Mouse (Mus musculus) common myeloid progenitor, adult 5-6 weeks (primary cell): ENCODE results near the gene Ckap2l. TPM values are rescaled to one million over a fixed set of nuclear protein-coding genes. Genes with fewer than 3 reads are reported as not detected.

Experiments
- ATAC-seq: replicated peaks from 2 replicates; pipeline ENCODE4 v1.8.0; 2016; ENCODE audit warnings: low read depth, mild to moderate bottlenecking, moderate TSS enrichment, inconsistent platforms; ENCODE audit not compliant: poor library complexity, severe bottlenecking
- total RNA-seq: library from RNA; stranded (forward); fragments of 200-1000, 187-1606 nt; gene quantifications from 2 replicates; pipeline ENCODE4 v1.2.3, GENCODE M21; 2017

Ckap2l gene
- total RNA-seq, 1 experiment from 2014 or later, result 78.5 TPM

DNA sequence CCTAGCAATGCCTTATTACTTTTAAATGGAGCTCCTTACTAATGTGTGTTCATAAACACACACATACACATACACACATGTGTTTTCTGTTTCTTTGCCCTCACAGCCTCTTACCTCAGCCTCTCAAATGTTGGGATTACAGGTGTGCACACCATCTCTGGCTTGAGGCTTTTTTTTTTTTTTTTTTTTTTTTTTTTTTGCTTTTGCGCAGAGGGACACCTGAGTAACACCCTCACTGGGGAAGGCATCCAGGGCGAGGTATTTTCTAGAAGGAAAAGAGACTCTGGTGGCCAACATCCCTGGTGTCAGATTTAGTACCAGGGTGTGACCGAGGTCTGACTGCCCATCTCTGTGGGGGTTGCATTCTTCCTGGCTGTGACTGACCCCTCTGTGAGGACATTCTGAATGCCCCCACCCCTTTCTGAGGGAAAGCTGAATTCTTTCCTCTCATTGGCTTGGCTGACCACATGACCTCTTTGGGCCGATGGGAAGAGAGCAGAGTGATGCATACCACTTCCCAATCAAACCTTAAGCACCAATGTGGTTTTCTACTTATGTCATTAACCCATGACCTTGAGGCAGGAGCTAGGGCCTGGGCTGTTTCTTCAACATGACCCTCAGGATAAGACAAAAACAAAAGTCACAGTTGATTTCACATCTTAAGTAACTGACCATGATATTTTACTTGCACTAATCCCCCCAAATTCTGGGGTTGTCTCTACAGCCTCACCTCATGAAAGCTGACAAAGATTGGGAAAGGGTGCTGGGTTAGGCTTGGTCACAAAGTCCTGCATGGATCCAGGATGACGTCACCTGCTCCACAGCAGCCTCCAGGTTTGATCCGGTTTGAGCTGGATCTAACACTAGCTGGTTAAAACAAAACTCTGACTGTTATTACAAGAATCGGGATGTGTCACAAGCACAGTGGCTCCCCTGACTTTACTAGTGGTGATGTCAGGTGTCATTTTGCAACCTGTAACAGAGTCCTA lies 54.9 kb downstream of the Ckap2l start:
- ATAC-seq, result no peak

DNA sequence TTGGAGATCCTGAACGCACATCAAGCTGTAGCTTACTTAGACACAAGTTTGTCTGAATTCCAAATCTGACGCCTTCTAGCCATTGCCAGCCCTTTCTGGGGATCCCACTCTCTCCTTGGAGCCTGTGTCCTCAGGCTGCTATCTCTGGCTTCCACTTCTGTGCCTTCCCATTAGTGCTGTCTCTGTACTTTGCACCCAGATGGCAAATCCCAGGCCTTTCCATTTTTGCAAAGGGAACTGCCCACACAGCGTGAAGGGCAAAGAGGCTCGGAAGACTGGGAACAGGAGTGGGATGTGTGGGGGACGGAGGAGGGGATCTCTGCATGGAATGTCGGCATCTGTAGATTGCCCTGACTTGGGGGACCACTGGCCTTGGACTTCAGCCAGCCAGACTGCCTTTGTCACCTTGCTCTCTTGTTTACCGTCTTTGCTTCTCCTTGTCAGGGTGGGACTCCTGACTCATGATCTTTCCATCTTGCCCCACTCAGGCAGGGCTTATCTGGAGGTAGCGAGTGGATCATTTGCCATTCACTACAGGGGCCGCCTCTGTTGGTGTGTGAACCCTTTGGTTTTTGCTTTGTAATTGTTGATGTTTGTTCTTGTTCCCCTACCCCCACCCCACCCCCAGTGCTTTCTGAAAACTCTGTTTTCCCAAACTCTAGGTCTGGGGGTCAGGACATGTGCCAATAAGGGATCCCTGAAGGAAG lies 56.1 kb downstream of the Ckap2l start:
- no peak for ATAC-seq

DNA sequence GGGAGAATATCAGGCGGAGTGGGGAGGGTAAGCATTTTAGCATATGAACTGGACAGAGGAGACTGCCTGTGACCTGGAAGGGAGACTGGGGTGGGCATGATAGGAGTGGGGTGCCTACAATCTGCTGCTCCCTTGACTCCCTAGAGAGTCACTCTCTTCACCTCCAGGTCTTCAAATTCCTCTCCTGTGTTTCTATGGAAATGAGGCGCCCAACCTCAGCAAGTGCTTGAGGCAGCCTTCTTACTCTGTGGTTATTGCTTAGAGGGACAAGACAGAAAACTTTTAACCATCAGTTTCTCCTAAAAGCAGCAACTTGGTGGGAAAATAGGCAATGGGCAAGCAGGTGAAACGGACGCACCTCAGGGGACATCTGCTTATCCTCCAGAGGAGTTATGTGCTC lies 60.5 kb downstream of the Ckap2l start:
- no peak for ATAC-seq

DNA sequence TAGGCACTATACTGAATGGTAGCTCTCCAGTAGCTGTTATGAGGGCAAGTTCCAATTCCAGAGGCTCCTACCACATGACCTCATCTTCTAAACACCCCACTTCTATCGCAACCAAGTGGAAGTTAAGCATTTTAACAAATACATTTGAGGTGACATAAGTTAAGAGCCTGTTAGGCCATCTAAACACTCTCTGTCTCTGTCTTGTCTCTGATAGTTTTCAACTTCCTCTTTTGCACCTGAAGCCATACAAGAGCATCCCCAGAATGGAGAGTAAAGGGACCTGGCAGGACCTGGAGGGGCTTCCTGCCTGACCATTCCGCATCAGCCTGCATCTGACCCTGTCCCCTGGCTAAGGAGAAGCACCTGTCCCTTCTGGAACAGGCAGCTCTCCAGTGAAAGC lies 62.3 kb downstream of the Ckap2l start:
- ATAC-seq, result 0 out of 2 replicates have a peak, but pooled peaks have one; percentile 29

DNA sequence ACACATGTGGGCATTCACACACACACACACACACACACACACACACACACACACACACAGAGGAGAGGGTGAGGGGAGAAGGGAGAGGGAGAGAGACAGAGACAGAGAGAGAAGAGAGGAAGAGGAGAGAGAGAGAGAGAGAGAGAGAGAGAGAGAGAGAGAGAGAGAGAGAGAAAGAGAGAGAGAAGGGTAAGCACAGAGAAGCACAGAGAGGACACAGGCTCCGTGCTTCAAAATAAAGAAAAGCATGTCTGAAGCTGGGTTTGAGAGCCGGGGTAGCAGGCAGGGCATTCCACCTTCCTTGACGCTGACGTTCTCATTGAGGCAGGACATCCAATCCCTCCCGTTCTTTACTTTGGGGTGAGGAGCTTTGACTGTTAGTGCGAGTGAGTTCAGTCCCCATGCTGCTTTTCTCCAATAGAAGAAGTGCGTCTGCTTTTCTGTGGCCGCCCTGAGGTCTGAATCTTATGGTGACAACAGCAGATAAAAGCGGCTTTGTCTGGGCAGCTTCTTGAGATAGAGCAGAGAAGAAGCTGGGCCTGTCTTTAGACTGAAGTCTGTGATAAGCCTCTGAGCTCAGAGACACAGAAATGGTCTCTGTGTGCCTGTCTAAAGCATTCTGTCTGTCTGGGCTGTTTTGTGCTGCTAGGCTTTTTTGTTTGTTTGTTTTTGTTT lies 63.1 kb downstream of the Ckap2l start:
- ATAC-seq, result peak; percentile 73

DNA sequence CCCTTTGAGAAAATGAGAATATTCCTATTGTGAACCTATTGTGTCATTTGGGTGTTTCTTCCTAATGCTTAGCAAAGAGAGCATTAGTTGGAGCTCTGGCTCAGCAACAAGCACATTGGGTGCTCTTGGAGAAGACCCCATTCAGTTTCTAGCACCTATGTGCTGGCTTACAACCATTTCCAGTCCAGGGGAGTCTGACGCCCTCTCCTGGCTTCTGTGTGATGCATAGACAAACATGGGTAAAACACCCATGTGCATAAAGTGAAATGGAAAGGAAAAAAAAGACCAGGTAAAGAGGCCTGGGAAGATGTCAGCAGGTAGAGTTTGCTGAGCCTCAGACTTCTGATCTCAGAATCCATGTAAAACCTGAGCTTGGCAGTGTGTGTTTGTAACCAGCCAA lies 63.8 kb downstream of the Ckap2l start:
- ATAC-seq, result no peak

DNA sequence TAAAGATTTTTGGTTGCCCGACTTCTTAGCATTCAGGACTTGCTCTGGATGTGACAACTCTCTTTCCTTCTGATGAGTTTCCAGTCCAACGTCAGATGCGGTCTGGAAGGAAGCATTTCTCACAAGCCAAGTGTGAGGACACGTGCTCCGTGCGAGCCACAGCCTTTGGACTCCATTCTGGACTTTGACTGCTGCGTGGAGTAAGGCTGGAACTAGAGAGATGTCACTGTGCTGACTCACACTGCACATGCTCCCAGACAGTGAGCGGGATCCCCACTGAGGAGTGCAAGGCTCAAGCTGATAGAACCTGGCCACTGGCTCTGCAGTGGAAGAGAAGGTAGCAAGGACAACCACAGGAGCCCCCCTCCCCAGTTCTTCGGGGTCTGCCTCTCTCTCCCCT lies 64.5 kb downstream of the Ckap2l start:
- ATAC-seq, result no peak

DNA sequence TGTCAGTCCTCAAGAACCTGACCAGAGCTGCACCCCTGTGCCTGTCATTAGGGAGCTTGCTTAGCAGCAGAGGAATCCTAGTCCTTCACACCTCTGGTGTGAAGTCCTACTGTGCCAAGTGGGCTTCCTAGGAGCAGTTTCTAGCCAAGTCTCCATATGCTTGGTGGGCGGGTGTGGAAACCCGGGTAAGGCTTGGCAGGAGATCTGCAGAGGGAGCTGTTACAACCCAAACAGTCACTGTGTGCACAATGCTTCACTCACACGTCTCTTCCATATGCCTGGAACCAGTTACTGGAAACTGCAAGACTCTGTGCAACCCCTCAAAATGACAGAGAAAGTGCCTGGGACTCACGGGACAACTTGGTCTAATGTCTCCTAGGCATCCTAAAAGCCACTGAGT lies 65.0 kb downstream of the Ckap2l start:
- no peak for ATAC-seq

DNA sequence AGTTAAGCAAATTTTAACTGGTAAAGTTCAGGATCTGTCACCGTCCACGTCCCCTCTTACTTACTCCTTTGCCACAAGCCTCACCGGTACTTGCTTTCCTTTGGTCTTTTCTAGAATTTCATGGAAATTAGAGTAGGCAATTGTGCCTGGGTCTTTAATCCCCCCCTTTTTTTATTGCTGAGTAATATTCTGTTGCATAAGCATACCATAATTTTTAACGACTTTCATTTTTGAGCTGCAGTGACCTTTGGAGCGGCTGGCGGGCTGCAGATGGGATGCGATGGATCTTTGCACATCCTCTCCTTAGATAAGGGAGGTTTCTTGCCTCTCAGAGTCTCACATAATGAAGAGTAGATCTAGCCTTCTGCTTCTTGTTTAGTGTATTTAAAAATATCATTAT lies 67.7 kb downstream of the Ckap2l start:
- no peak for ATAC-seq

DNA sequence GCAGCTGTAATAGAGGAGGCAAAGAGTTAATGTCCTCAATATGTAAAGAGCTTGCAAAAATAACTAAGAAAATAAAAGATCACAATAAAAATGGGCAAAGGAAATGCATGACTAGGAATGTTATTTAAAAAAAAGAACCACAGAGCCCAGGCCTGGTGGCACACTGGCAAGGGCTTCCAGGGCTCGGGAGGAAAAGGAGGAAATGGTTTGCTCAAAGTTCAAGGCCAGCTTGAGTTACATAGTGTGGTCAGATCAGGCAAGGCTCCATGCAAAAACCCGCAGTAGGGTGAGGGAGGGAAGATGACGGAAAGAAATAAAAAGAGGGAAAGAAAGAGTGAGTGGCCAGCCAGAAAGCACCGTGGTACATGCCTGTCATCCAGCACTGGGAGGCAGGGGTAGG lies 68.4 kb downstream of the Ckap2l start:
- no peak for ATAC-seq

DNA sequence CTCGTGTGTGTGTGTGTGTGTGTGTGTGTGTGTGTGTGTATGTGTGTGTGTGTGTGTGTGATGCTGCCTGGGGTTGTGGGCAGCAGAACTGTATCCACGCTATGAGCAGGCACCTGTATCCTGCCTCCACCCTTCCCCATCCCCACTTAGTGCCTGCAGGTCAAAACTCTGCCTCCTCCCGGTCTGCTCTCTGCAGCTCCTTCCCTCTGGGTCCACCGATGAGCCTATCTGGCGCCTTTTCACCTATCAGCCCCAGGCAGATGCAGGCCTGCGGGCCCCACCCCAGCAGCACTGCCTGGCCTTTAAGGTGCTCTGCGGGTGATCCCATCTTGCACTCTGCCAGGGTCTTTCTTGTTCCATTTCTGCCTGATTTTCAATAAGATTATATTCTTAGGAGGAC lies 69.3 kb downstream of the Ckap2l start:
- peak; percentile 62; the same call in 1 of the 2 replicates for ATAC-seq

DNA sequence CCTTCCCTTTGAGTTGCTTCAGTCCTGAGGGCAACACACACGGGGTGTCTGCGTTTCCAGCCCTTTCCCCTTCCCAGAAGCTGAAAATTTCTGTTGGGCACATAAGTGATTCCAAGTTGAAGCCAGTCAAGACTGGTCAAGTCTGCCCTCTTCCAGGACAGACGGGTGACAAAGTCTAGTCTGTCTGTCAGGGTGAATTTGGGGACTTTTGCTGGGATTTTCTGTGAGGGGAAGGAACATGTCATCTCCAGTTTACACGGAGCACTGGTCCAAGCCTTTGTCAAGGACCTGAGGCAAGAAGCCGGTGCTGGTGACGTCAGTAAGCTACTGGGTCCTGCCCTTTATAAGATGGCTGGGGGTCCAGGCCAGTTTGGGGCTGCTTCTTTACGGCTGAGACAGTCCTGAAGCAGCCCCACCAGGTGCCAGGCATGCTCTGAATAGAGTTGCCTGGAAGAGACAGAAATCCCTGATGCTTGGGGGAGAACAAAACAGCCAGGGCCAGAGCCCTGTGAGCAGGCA lies 69.9 kb downstream of the Ckap2l start:
- ATAC-seq, result no peak

DNA sequence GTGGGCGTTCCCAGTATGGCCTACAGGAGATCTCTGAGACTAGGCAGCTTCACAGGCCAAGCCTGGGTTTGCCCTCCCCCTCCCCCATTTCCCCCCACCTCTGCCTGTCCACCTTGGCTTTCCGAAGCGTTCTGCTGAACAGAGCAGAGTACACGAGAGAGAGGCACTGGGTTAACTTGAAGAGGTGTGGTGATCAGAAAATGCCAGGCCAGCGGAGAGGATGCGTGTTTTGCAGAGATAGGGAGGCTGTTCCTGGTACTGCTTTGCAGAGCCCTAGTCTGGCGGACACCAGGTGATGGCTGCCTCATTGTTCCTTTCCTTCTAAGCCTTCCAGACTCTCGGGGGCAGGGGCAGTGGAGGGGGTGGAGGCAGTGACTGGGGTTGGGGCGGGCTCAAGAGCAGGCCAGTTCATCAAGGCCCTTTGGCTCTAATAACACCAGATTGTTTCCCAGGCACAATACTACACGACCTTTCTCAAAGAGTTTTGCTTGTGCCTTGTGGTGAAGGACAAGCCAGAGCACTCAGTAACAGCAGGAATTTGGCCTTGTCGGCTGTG lies 70.6 kb downstream of the Ckap2l start:
- peak; percentile 88 for ATAC-seq

DNA sequence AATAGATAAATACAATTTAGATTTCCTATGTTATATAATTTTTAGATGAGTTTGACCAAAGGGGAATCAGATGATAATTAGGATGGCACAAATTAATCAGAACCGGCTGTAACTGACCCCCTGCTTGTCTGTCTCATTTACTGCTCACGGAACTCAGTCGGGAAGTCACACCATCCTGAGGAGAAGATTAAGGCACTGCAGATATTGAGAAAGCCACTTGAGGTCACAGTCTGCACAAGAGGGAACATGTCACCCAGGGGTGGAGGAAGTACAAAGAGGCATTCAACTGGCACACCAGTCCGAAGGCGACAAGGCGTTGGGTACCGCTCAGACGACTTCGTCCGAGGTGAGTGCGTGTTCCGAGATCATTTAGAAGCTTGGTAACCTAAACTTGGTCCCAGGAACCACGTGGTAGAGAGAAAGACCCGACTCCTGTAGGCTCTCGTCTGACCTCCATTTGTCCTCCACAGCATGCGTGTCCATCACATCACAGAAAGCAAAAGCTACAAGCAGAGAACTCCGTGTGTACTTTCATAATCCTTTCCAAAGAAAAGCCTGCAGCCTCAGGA lies 71.7 kb downstream of the Ckap2l start:
- ATAC-seq, result no peak

DNA sequence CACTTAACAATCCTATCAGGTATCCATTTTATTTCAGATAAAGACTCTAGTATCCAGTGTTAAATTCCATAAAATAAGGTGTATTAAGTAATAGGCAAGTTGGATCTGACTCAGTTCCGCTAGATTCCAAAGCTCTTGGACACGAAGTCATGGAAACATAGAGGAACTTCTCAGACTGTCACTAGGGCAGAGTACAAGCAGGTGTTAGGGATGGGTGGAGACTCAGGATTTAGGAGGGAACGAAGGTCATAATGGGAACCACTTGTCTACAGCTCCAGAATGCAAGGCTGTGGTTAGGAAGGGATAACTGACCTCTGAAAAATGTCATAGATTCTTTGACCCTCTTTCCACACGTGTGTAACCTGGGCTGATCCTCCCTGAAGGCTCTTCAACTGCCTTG lies 72.8 kb downstream of the Ckap2l start:
- ATAC-seq, result no peak

DNA sequence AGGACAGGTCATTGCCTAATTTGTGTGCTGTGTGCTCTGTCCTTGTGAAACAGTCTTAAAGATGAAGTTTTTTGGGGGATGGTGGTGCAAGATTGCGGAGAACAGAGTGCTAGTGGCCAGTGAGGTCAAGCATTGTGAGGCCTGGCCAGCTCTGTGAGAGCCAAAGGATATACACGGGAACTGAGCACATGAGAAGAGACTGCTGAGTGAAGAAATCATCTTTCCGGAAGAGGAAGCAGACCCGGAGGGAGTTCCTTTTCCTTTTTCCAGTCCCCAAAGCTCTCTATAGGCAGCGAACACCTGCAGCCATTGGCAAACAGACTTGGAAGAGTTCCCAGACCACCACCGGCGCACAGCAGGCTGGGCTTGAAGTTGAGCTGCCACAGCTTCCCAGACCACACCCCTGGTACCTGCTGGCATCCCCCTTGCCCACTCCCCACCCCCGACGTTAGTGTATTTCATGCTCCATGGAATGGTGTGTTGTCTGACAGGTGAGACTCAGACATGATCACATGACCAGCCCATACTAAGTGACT lies 75.8 kb downstream of the Ckap2l start:
- peak; percentile 50 for ATAC-seq

DNA sequence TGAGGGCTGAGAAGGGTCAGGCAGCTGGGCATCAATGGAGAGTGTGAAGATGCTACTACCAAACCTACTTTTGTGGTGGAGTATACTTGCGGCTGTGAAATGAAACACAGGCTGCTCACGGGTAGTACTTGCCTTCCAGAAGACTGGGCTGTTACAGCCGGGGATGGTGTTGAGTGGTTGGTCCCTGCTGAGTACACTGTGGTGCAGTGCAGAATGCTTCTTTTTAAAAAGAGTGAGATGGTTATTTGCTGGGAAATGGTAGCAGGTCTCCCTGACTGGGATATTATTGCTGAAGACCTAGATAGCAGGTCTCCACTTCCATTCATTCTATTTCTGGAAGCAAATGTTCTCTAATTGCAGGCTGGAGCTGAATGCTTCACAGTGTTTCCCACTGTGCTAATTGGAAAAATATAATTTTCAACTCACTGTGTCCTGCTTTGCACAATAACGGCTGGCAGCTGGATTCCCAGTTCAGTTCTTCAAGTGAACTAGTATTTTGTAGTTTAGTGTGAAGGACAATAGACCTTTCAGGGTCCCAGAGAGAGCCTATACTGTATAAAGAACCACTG lies 78.4 kb downstream of the Ckap2l start:
- ATAC-seq, result no peak
